Mouse (Mus musculus) hindbrain, embryonic 16.5 days (tissue): ENCODE results near the gene Mageb3. TPM values are rescaled to one million over a fixed set of nuclear protein-coding genes. Genes with fewer than 3 reads are reported as not detected.
A peak's percentile ranks its signal among the peaks of the same experiment; 100 is the strongest.
"Not testable (repeated sequence)": the region's sequence is repeated elsewhere in the genome, so short reads cannot be mapped to it uniquely, and the experiment has no call there.

Source experiments
- ATAC-seq: fragments of 200-750 bp; cut with Nextera tagmentation; 2 replicates; pipeline ENCODE4 v1.8.0; 2017; ENCODE audit warnings: moderate TSS enrichment, moderate library complexity
- H3K27ac ChIP-seq: fragments of 300-500 bp; sonication (generic); 2 replicates; pipeline ENCODE4 v1.5.1; 2014; ENCODE audit warnings: low read depth, mild to moderate bottlenecking, control low read depth, low read length, moderate library complexity
- H3K27me3 ChIP-seq: fragments of 300-500 bp; sonication (generic); replicated peaks from 2 replicates; pipeline ENCODE4 v1.6.1; 2014; ENCODE audit warnings: low read length; ENCODE audit not compliant: control insufficient read depth, insufficient read depth
- H3K36me3 ChIP-seq: fragments of 300-500 bp; sonication (generic); 2 replicates; pipeline ENCODE4 v1.6.1; 2014; ENCODE audit warnings: mild to moderate bottlenecking, low read length, moderate library complexity, mixed read lengths; ENCODE audit not compliant: control insufficient read depth, insufficient read depth
- H3K4me1 ChIP-seq: fragments of 300-500 bp; sonication (generic); 2 replicates; pipeline ENCODE4 v1.6.1; 2014; ENCODE audit warnings: low read depth, low read length; ENCODE audit not compliant: control insufficient read depth, insufficient read depth
- H3K4me2 ChIP-seq: fragments of 300-500 bp; sonication (generic); 2 replicates; pipeline ENCODE4 v1.6.1; 2014; ENCODE audit warnings: mild to moderate bottlenecking, low read length, control low read depth, moderate library complexity
- H3K4me3 ChIP-seq: fragments of 300-500 bp; sonication (generic); 2 replicates; pipeline ENCODE4 v1.5.1; 2014; ENCODE audit warnings: mild to moderate bottlenecking, low read length, control low read depth, moderate library complexity
- H3K9ac ChIP-seq: fragments of 300-500 bp; sonication (generic); 2 replicates; pipeline ENCODE4 v1.6.1; 2014; ENCODE audit warnings: low read depth, mild to moderate bottlenecking, control low read depth, low read length, moderate library complexity
- H3K9me3 ChIP-seq: fragments of 300-500 bp; sonication (generic); 2 replicates; pipeline ENCODE4 v1.6.1; 2014; ENCODE audit warnings: mild to moderate bottlenecking, low read length, moderate library complexity; ENCODE audit not compliant: control insufficient read depth
- WGBS: fragments of 180-500 bp; shearing (Covaris S2); extraction: QIAGEN DNeasy Blood & Tissue Kit; methylation state at CpG from one replicate; pipeline ENCODE4 v1.1.7; 2014; 5-methylcytosine and 5-hydroxymethylcytosine counted together
- polyA plus RNA-seq: library from polyadenylated mRNA; unstranded; fragments of >200 nt; fragmentation: Nextera tagmentation; extraction: Ambion mirVana; gene quantifications from 2 replicates; pipeline ENCODE4 v1.2.1, GENCODE M21; 2015

Mageb3 gene
- 0.42 and 0.48 TPM in 2 replicates for polyA plus RNA-seq

DNA sequence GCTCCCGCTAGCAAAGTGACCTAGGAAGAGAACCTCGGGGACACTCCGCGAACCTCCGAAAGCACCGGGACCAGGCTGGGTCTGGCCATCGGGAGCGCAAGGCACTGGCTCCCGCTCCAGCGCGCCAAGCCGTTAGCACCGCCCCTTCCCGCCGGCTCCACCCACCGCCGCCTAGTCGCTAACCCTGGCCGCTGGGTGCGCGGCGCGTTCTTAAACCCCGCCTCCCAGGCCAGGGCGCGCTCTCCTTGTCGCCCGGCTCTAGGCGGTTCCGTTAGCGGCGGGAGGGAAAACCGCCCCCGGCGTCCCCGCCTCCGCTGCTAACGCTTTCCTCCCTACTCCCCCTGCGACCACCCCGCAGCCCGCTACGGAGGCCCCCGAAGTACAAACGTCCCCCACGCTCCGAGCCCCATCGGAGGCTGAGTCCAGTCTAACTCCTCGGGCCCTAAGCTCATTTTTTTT, at the start of gene Mageb3, which contains the start of gene Ctdspl2:
TSS of gene Mageb3 (minus strand) at position 328 of the 459 bp plus-strand sequence.
TSS of gene Ctdspl2 (plus strand) at position 237 of the 459 bp plus-strand sequence.
- Histone ChIP-seq H3K9me3 (no peaks in the 10 kb centered on the region), H3K4me1 (peaks cover 17% of the 10 kb centered on the region), H3K4me2 (peak within 1 kb of the TSS; percentile 69), H3K27ac (peak within 1 kb of the TSS; percentile 85), H3K36me3 (no peaks in the 10 kb centered on the region; the same call in 1 of the 2 replicates), H3K4me3 (peak within 1 kb of the TSS; percentile 69), H3K9ac (peak within 1 kb of the TSS; percentile 83), H3K27me3 (no peaks in the 10 kb centered on the region)
- ATAC-seq, result peak; percentile 97
- under 1% methylated on average over 42 of the region's 48 CpGs for WGBS

- Histone ChIP-seq H3K27ac (no peak overlapping the region), H3K9me3 (no peaks in the 10 kb centered on the region), H3K9ac (no peak overlapping the region), H3K4me1 (no peaks in the 10 kb centered on the region), H3K4me3 (no peak overlapping the region), H3K27me3 (no peaks in the 10 kb centered on the region), H3K36me3 (peaks cover 7% of the 10 kb centered on the region), H3K4me2 (no peak overlapping the region)
- ATAC-seq, result no peak
- 98% methylated on average over 1 of the region's 1 CpGs for WGBS
These were observed 39.8 kb upstream of the Mageb3 start for GRCm38 (mm10) chr2:121995738-121996137.

GRCm38 (mm10) chr2:121957216-121957792, 1.4 kb upstream of the Mageb3 start:
- Histone ChIP-seq H3K4me2 (peak overlapping the region; percentile 69), H3K4me1 (peaks cover 17% of the 10 kb centered on the region), H3K9me3 (no peaks in the 10 kb centered on the region), H3K27me3 (no peaks in the 10 kb centered on the region), H3K4me3 (peak overlapping the region; percentile 69), H3K27ac (no peak overlapping the region), H3K36me3 (peaks cover 3% of the 10 kb centered on the region; the same call in 1 of the 2 replicates), H3K9ac (peak overlapping the region; percentile 83)
- 14% methylated on average over 8 of the region's 8 CpGs for WGBS
- ATAC-seq, result no peak

- Histone ChIP-seq H3K27ac (peak overlapping the region; percentile 85), H3K36me3 (no peaks in the 10 kb centered on the region; the same call in 1 of the 2 replicates), H3K27me3 (no peaks in the 10 kb centered on the region), H3K4me2 (peak overlapping the region; percentile 69), H3K4me3 (peak overlapping the region; percentile 69), H3K9ac (peak overlapping the region; percentile 83), H3K4me1 (peaks cover 17% of the 10 kb centered on the region), H3K9me3 (no peaks in the 10 kb centered on the region)
- ATAC-seq, result peak; percentile 93
- WGBS, result under 1% methylated on average over 47 of the region's 47 CpGs
These were observed 529 bp upstream of the Mageb3 start for GRCm38 (mm10) chr2:121956224-121957018.

- ATAC-seq, result no peak
- Histone ChIP-seq H3K27me3 (no peaks in the 10 kb centered on the region), H3K9me3 (no peaks in the 10 kb centered on the region), H3K9ac (peak overlapping the region; percentile 83), H3K4me3 (peak overlapping the region; percentile 69), H3K36me3 (no peaks in the 10 kb centered on the region), H3K4me2 (peak overlapping the region; percentile 67), H3K4me1 (peaks cover 17% of the 10 kb centered on the region), H3K27ac (peak overlapping the region; percentile 85)
- 19% methylated on average over 10 of the region's 10 CpGs for WGBS
These were observed 778 bp downstream of the Mageb3 start for GRCm38 (mm10) chr2:121954971-121955656.

- Histone ChIP-seq H3K4me3 (no peak overlapping the region), H3K4me2 (no peak overlapping the region), H3K4me1 (no peaks in the 10 kb centered on the region), H3K9ac (no peak overlapping the region), H3K27me3 (no peaks in the 10 kb centered on the region), H3K36me3 (no peaks in the 10 kb centered on the region), H3K9me3 (no peaks in the 10 kb centered on the region), H3K27ac (no peak overlapping the region)
- no peak for ATAC-seq
- WGBS, result 79% methylated on average over 3 of the region's 3 CpGs
These were observed 12.5 kb downstream of the Mageb3 start for GRCm38 (mm10) chr2:121943364-121943763.

DNA sequence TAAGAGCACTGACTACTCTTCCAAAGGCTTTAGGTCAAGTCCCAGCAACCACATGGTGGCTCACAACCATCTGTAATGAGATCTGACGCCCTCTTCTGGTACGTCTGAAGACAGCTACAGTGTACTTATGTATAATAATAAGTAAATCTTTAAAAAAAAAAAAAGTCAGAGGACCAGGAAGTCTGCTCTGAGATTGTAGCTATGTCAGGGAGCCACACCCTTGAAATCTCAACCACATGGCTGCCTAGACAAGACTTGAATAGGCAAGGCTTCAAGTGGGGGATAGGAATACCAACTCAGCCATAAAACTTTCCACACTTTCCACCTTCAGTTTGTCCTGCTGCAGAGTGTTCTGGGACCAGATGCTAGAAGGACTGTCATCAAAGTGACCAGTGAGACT, 18.3 kb downstream of the Mageb3 start:
- H3K9ac ChIP-seq, H3K4me2 ChIP-seq, H3K36me3 ChIP-seq, ATAC-seq, H3K27ac ChIP-seq, H3K4me1 ChIP-seq, H3K9me3 ChIP-seq, H3K27me3 ChIP-seq, H3K4me3 ChIP-seq: not testable (repeated sequence)
- WGBS, result 84% methylated on average over 2 of the region's 2 CpGs

GRCm38 (mm10) chr2:121916047-121916970, 39.6 kb downstream of the Mageb3 start:
- H3K4me1 ChIP-seq, result no peaks in the 10 kb centered on the region
- H3K27ac ChIP-seq, result no peak overlapping the region
- H3K9ac ChIP-seq, result no peak overlapping the region
- no peaks in the 10 kb centered on the region for H3K9me3 ChIP-seq
- H3K4me2 ChIP-seq, result no peak overlapping the region
- 90% methylated on average over 5 of the region's 5 CpGs for WGBS
- no peaks in the 10 kb centered on the region for H3K27me3 ChIP-seq
- ATAC-seq, result no peak
- H3K36me3 ChIP-seq, result peaks cover 6% of the 10 kb centered on the region
- H3K4me3 ChIP-seq, result no peak overlapping the region
